Mouse (Mus musculus) midbrain, embryonic 13.5 days (tissue): ENCODE data around the gene Slc16a10. TPM values are rescaled to one million over a fixed set of nuclear protein-coding genes. Genes with fewer than 3 reads are reported as not detected.

Experiments
- ATAC-seq: fragments of 200-750 bp; cut with Nextera tagmentation; 2 replicates; pipeline ENCODE4 v1.8.0; 2017; ENCODE audit warnings: mild to moderate bottlenecking, moderate TSS enrichment, moderate library complexity
- H3K27ac ChIP-seq: fragments of 300-500 bp; sonication (generic); 2 replicates; pipeline ENCODE4 v1.5.1; 2015; ENCODE audit warnings: inconsistent platforms, mild to moderate bottlenecking, moderate library complexity
- H3K27me3 ChIP-seq: fragments of 300-500 bp; sonication (generic); 2 replicates; pipeline ENCODE4 v1.6.1; 2015; ENCODE audit warnings: mild to moderate bottlenecking, inconsistent platforms
- H3K36me3 ChIP-seq: fragments of 300-500 bp; sonication (generic); 2 replicates; pipeline ENCODE4 v1.6.1; 2015; ENCODE audit warnings: mild to moderate bottlenecking, inconsistent platforms
- H3K4me1 ChIP-seq: fragments of 300-500 bp; sonication (generic); replicated peaks from 2 replicates; pipeline ENCODE4 v1.6.1; 2015; ENCODE audit warnings: inconsistent platforms
- H3K4me2 ChIP-seq: fragments of 300-500 bp; sonication (generic); replicated peaks from 2 replicates; pipeline ENCODE4 v1.6.1; 2015; ENCODE audit warnings: moderate library complexity, mild to moderate bottlenecking, inconsistent platforms
- H3K4me3 ChIP-seq: fragments of 300-500 bp; sonication (generic); replicated peaks from 2 replicates; pipeline ENCODE4 v1.5.1; 2015; ENCODE audit warnings: mild to moderate bottlenecking, inconsistent platforms
- H3K9ac ChIP-seq: fragments of 300-500 bp; sonication (generic); replicated peaks from 2 replicates; pipeline ENCODE4 v1.6.1; 2015; ENCODE audit warnings: mild to moderate bottlenecking, inconsistent platforms
- H3K9me3 ChIP-seq: fragments of 300-500 bp; sonication (generic); 2 replicates; pipeline ENCODE4 v1.6.1; 2016; ENCODE audit warnings: mild to moderate bottlenecking, inconsistent platforms
- WGBS: fragments of 180-500 bp; shearing (Covaris S2); methylation state at CpG from one replicate; pipeline ENCODE4 v1.1.7; 2015; 5-methylcytosine and 5-hydroxymethylcytosine counted together
- polyA plus RNA-seq: library from polyadenylated mRNA; unstranded; fragments of >200 nt; fragmentation: Nextera tagmentation; extraction: Ambion mirVana; gene quantifications from 2 replicates; pipeline ENCODE4 v1.2.1, GENCODE M21; 2015

Gene Slc16a10
- polyA plus RNA-seq, 1 experiment from 2014 or later = 2.7 TPM

DNA sequence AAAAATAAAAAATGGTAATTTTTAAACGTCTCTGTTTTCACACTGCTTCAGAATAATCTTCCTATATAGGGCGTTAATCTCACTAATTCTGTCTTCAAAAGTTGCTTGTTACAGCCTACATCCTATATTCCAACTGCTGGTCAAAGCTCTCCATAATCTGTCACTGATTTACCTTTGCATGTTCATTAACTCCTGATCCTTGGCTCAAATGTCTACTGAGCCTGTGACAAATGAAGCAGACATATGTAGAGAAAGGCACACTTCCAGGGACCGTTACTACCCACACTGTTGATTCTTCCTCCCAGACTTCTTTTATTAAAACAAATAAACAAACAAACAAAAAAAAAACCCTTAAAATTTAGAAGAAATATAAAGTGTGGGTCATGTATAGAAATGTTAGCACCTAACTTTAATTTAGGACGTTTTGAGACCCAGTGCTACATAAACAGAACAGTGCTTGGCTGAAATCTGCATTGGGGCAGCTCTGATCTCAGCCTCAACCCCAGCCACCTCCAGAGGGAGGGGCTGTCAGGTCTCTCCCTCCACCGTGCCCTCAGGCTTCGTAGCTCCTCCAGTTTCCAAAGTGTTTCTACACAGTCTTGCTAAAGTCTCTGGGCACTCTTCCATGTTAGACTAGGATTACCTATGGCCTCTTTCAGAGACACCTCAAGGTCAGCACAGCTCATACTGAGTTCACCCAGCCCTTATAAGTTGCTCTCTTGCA, 83.8 kb downstream of the Slc16a10 start:
- Histone ChIP-seq H3K27ac (no peak overlapping the region), H3K36me3 (no peaks in the 10 kb centered on the region), H3K4me2 (no peak overlapping the region), H3K4me1 (0 out of 2 replicates have a peak, but pooled peaks cover 3% of the 10 kb centered on the region), H3K4me3 (no peak overlapping the region), H3K9ac (no peak overlapping the region), H3K27me3 (no peaks in the 10 kb centered on the region), H3K9me3 (no peaks in the 10 kb centered on the region)
- ATAC-seq = no peak
- 68% methylated on average over 6 of the region's 6 CpGs for WGBS

DNA sequence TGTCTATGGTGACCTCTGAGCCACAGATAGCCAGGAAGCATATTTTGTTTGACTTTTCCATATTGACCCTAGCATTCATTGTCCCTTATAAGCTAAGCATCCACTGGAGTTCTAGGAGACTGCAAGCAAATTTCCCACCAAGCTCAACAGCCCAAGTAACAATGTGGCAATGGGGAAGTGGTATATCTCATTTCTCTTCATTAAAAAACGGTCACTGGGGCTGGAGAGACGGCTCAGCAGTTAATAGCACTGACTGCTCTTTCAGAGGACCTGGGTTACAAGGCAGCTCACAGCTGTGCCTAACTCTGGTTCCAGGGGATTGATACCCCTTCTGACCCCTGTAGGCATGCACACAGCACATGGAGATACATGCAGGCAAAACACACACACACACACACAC, 84.4 kb downstream of the Slc16a10 start:
- Histone ChIP-seq H3K27ac (no peak overlapping the region), H3K9me3 (no peaks in the 10 kb centered on the region), H3K4me2 (no peak overlapping the region), H3K4me1 (0 out of 2 replicates have a peak, but pooled peaks cover 3% of the 10 kb centered on the region), H3K9ac (no peak overlapping the region), H3K4me3 (no peak overlapping the region), H3K36me3 (no peaks in the 10 kb centered on the region), H3K27me3 (no peaks in the 10 kb centered on the region)
- ATAC-seq = no peak
- 70% methylated on average over 2 of the region's 2 CpGs for WGBS

DNA sequence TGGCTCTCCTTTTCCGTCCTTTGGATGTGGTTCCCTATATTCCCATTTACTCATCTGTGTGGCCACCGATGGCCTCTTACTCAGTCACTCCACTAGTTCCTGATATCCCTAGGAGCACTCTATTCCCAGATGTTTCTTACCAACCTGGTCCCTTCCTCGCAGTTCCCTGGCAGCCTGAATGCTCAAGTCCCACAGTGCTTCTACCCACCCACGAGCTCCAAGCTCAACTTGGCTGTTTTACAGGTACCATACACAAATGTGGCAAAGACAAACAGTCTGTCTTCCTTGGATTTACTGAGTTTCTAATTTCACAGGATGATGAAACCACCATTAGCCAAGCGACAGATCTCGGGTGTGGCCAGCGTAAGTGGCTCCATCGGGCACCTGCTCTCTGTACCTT, 87.6 kb downstream of the Slc16a10 start:
- Histone ChIP-seq H3K27me3 (no peaks in the 10 kb centered on the region), H3K9me3 (no peaks in the 10 kb centered on the region), H3K27ac (no peak overlapping the region), H3K36me3 (no peaks in the 10 kb centered on the region), H3K4me2 (no peak overlapping the region), H3K4me3 (no peak overlapping the region), H3K4me1 (0 out of 2 replicates have a peak, but pooled peaks cover 2% of the 10 kb centered on the region), H3K9ac (no peak overlapping the region)
- no peak for ATAC-seq
- WGBS = 92% methylated on average over 8 of the region's 8 CpGs

DNA sequence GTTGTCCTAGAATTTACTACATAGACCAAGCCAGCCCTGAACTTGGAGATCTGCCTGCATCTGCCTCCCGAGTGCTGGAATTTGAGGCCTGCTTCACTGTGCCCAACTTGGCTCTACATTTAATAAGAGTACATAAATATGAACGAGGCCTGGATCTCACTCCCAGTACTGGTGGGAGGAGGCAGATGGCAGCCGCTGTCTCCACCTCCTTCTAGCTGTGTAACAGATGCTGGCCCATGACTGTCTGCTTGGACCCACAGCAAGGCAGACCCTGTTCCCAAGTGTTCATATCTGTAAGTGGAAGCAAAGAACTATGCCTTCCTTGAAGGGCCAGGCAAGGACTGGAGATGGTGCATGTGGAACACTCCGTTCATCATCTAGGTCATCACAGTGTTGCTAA, 88.2 kb downstream of the Slc16a10 start:
- Histone ChIP-seq H3K27me3 (no peaks in the 10 kb centered on the region), H3K4me2 (no peak overlapping the region), H3K36me3 (no peaks in the 10 kb centered on the region), H3K4me1 (no peaks in the 10 kb centered on the region), H3K27ac (no peak overlapping the region), H3K9ac (no peak overlapping the region), H3K4me3 (no peak overlapping the region), H3K9me3 (no peaks in the 10 kb centered on the region)
- ATAC-seq = 0 out of 2 replicates have a peak, but pooled peaks have one; percentile 4
- 93% methylated on average over 4 of the region's 4 CpGs for WGBS

DNA sequence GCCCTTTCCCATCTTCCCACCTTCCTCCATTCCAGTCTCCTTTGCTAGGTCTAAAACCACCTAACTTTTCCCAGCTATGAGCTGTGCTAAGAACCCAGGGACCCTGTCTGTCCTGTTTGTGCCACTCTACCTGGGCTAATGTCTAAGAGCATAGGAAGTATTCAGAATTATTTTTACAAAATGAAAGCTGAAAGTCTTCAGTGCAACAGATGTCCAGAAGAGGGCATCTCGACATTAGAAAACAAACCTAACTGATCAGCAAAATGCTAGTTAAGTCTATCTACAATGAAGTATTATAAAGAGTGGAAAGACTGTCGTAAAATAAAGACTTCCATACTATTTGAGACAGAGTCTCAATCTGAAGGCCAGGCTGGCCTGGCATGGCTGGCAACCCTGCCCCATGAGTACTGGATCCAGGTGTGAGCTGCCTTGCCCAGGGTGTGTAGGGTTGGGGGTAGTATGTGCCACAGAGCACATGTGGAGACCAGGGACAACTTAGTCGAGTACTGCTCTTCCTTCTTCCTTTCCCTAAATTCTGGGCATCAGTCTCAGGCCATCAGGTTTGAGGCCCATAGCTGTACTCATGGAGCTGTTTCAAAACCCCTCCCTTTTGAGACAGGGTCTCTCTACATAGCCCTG, 88.7 kb downstream of the Slc16a10 start:
- 64% methylated on average over 3 of the region's 3 CpGs for WGBS

DNA sequence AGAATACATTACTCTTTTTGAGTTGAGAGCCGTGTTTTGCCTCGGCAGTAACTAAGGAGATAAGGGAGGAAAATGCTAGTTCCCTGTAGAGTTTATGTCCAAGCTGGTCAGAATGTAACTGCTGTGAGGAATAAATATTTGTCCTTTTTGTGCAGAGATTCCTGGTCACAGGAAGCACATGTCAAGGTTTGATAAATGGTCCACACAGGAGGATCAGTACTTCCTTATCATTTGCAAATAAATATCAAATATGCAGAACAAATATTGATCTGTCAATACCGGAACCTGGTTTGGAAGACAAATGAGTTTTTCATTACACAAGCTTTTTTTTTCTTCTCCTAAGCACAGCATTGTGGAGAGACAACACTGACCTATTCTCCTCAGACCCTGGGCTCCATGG, 90.1 kb downstream of the Slc16a10 start:
- no peaks in the 10 kb centered on the region for H3K4me1 ChIP-seq

More for the DNA sequence above, 88.7 kb downstream of the Slc16a10 start:
- Histone ChIP-seq H3K36me3 (no peaks in the 10 kb centered on the region), H3K27me3 (no peaks in the 10 kb centered on the region), H3K4me1 (no peaks in the 10 kb centered on the region), H3K4me2 (no peak overlapping the region), H3K9ac (no peak overlapping the region), H3K4me3 (no peak overlapping the region), H3K27ac (no peak overlapping the region), H3K9me3 (no peaks in the 10 kb centered on the region)
- ATAC-seq = peak; percentile 71; the same call in 1 of the 2 replicates

DNA sequence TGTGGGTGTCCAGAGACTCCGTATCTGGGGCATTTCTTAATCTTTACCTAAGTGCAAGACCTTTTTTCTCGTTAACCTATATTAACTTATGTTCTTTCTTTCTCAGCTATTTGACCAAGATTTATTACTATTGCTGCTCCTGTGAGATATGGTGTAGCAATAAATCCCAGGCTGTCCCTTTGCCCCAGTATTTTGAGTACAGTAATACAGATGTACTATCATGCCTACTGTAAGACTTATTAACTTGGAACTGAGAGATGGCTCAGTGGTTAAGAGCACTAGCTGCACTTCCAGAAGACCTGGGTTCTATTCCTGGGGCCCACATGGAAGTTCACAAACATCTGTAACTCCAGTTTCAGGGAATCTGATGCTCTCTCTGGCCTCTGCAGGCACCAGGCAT, 91.3 kb downstream of the Slc16a10 start:
- H3K27me3 ChIP-seq = no peaks in the 10 kb centered on the region
- no peak overlapping the region for H3K9ac ChIP-seq
- no peaks in the 10 kb centered on the region for H3K4me1 ChIP-seq
- no peak overlapping the region for H3K4me2 ChIP-seq
- H3K36me3 ChIP-seq = no peaks in the 10 kb centered on the region
- H3K4me3 ChIP-seq = no peak overlapping the region
- H3K27ac ChIP-seq = no peak overlapping the region
- no peak for ATAC-seq
- H3K9me3 ChIP-seq = no peaks in the 10 kb centered on the region
- 85% methylated on average over 2 of the region's 2 CpGs for WGBS

More for the DNA sequence above, 90.1 kb downstream of the Slc16a10 start:
- Histone ChIP-seq H3K27me3 (no peaks in the 10 kb centered on the region), H3K4me3 (no peak overlapping the region), H3K36me3 (no peaks in the 10 kb centered on the region), H3K27ac (no peak overlapping the region), H3K9ac (0 out of 2 replicates have a peak overlapping the region, but pooled peaks have one; percentile 14), H3K4me2 (no peak overlapping the region), H3K9me3 (no peaks in the 10 kb centered on the region)
- ATAC-seq = no peak
- WGBS = 87% methylated on average over 3 of the region's 3 CpGs

DNA sequence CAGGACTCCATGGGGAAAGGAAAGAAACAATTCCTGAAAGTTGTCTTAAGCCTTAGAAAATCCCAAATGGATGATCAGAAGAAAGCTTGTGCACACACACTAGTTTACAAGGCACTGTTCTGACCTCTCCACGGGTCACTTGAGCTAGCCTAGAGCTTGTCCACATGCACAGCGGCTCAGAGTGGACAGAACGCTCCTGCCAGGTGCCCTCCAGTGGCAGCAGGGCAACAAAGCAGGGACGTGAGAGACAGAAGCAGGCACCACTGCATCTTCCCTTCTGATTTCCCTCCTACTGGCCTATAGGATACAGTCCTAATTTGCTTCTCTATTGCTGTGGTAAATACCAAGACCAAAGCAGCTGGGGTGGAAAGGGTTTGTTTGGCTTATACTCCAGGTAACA, 100.7 kb downstream of the Slc16a10 start:
- 14% methylated on average over 4 of the region's 4 CpGs for WGBS
- Histone ChIP-seq H3K9me3 (no peaks in the 10 kb centered on the region), H3K4me3 (no peak overlapping the region), H3K27ac (no peak overlapping the region), H3K27me3 (no peaks in the 10 kb centered on the region), H3K36me3 (no peaks in the 10 kb centered on the region), H3K9ac (no peak overlapping the region), H3K4me1 (0 out of 2 replicates have a peak, but pooled peaks cover 5% of the 10 kb centered on the region), H3K4me2 (no peak overlapping the region)
- no peak for ATAC-seq

DNA sequence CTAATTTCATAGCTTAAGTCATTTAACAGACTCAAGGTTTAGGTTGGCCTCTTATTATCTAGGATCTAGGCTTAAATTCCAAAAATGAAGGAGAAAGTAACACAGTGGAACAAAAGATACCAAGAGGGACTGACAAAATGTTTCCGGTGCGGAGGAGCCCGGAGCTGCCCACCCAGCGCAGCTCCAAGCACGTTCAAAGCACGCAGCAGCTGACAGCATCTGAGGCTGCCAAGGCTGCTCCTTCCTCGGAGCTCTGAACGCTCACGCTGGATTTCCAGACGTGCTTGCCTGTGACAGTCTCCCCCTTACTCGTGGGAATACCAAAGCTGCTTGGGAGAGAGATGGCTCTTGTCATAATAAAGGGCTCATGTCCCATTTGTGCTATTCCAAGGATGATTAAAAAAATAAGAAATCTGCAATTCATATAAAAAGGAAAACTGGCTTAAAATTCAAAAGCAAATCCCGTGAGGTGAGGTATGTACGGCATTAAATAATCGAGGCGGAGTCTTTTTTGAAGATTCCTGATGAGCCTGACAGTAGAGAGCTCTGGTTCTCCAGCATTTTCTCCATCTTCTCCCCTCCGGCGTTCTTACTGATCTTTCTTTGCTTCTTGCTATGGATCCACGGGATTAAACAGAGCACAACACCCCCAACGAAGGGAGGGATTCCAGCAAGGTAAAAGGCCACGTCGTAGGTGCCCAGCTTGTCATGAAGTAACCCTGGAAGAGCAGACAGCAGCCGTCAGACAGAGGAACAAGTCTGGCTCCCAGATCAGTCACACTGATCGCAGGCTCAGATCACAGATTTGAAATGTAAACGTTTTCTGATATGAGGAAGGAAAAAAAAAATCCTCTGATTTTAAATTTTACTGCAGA, 105.1 kb downstream of the Slc16a10 start:
- peak; percentile 77 for ATAC-seq
- Histone ChIP-seq H3K4me2 (peak overlapping the region; percentile 28), H3K4me3 (no peak overlapping the region; the same call in 1 of the 2 replicates)

DNA sequence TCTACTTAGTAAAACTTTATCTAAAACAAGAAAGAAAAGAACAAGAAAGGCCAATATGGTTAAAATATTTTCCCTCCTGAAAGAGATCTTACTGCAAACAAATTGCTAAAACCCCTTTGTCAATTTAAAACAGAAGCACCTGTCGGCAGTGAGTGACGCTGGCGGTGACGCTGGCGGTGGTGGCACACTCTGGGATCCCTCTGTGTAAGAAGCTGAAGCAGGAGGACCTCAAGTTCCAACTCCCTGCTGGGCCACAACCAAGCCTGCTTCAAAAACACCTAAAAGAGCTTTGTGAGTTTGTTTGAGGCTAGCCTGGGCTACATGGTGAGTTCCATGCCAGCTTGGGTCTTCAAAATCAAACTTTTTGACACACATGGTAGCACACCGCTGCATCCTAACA, 107.1 kb downstream of the Slc16a10 start:
- Histone ChIP-seq H3K9me3 (no peaks in the 10 kb centered on the region), H3K27me3 (no peaks in the 10 kb centered on the region), H3K36me3 (no peaks in the 10 kb centered on the region), H3K27ac (no peak overlapping the region), H3K9ac (no peak overlapping the region), H3K4me2 (no peak overlapping the region), H3K4me1 (0 out of 2 replicates have a peak, but pooled peaks cover 5% of the 10 kb centered on the region), H3K4me3 (no peak overlapping the region)
- ATAC-seq = no peak
- 96% methylated on average over 6 of the region's 6 CpGs for whole genome bisulfite sequencing

More for the DNA sequence above, 105.1 kb downstream of the Slc16a10 start:
- 58% methylated on average over 24 of the region's 24 CpGs for WGBS
- no peaks in the 10 kb centered on the region for H3K27me3 ChIP-seq
- no peak overlapping the region for H3K9ac ChIP-seq
- peak overlapping the region; percentile 68 for H3K27ac ChIP-seq
- no peaks in the 10 kb centered on the region for H3K36me3 ChIP-seq
- H3K9me3 ChIP-seq = no peaks in the 10 kb centered on the region
- 0 out of 2 replicates have a peak, but pooled peaks cover 5% of the 10 kb centered on the region for H3K4me1 ChIP-seq

DNA sequence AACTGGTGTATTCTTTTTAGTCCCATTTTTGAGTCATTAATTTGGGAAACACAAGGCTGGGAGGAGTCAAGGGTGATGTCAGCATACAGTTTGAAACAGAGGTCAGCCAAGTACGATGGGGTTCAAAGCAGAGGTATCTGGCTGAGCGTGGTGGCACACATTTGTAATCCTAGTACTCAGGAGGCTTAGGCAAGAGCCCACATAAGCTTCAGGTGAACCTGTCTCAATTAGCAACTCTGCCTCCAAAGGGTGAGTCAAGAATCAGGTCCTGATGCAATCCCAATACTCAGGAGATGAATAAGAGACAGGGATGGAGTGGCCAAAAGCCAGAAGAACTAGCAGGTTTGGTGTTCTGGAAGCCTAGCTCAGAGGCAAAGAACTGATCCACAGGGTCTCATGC, 109.2 kb downstream of the Slc16a10 start:
- no peaks in the 10 kb centered on the region for H3K9me3 ChIP-seq
- no peak overlapping the region for H3K4me2 ChIP-seq
- ATAC-seq = no peak
- H3K27me3 ChIP-seq = no peaks in the 10 kb centered on the region
- no peaks in the 10 kb centered on the region for H3K36me3 ChIP-seq
- no peak overlapping the region for H3K4me3 ChIP-seq
- H3K9ac ChIP-seq = no peak overlapping the region
- H3K4me1 ChIP-seq = 0 out of 2 replicates have a peak, but pooled peaks cover 5% of the 10 kb centered on the region
- WGBS = 91% methylated on average over 2 of the region's 2 CpGs
- H3K27ac ChIP-seq = no peak overlapping the region
